Mouse (Mus musculus): Measurements from ENCODE around the gene Farsa. TPM values are rescaled to one million over a fixed set of nuclear protein-coding genes. Genes with fewer than 3 reads are reported as not detected.
A peak's percentile ranks its signal among the peaks of the same experiment; 100 is the strongest.

Gene Farsa
- total and polyA plus RNA-seq, 3 experiments, result 39.6 to 182 (median 152) TPM

DNA sequence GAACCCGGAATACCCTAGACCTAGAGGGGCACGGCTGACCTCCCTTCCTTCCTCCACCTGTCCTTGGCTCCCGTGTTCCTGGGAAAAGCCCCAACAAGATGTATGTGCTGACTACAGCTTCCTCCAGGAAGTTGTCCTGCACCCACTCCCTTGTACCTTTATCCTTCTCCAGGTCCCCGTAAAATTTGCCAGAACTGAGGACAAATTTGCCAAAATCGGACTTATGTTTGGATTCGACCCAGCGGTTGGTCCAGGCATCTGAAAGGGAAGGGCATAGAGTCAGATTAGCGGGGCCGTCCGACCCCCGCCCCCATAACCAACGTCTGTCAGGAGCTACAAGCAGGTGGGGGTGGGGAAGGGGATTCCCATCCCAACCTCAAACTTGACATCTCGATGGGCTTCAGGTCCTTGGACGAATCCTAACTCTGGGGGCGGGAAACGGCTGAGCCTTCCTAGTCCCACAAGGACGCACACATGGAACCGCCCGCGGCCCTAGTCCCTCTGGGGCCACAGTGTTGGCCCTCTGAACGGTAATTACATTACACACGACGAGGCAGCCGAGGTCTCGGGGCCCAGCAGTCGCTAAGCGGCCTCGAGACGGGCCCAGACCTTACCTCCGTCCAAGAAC is 10.6 kb upstream of the Farsa start:
- Histone ChIP-seq H3K27me3 (ENCODE audit: insufficient read depth, low read length) (no peaks in the 10 kb centered on the region), H3K36me3 (replicated peaks) (peaks cover 54% of the 10 kb centered on the region), H3K4me1 (ENCODE audit: insufficient read depth, low read depth, low read length) (peaks cover 51% of the 10 kb centered on the region), H3K9me3 (replicated peaks) (no peaks in the 10 kb centered on the region), H3K4me3 (ENCODE audit: low read depth, low read length) (peak overlapping the region; percentile 91)
- DNase-seq (ENCODE audit: low spot score) (no peak), ATAC-seq (ENCODE audit: extremely low read depth, insufficient number of reproducible peaks, low FRiP score, poor library complexity, severe bottlenecking) (no peak)
- TF ChIP-seq CTCF (IDR thresholded peaks at IDR 0.05; ENCODE audit: low read depth, low read length) (no peak), POLR2AphosphoS5 (IDR thresholded peaks at IDR 0.05; ENCODE audit: insufficient replicate concordance, low read depth, low read length) (no peak; the same call in none of the 2 replicates), GATA2 (IDR thresholded peaks at IDR 0.05; ENCODE audit: borderline replicate concordance, low read depth, low read length) (no peak), GATA1 (IDR thresholded peaks at IDR 0.05; ENCODE audit: borderline replicate concordance, low read length) (no peak), TAL1 (conservative IDR thresholded peaks at IDR 0.05; ENCODE audit: low read depth, low read length) (no peak)

DNA sequence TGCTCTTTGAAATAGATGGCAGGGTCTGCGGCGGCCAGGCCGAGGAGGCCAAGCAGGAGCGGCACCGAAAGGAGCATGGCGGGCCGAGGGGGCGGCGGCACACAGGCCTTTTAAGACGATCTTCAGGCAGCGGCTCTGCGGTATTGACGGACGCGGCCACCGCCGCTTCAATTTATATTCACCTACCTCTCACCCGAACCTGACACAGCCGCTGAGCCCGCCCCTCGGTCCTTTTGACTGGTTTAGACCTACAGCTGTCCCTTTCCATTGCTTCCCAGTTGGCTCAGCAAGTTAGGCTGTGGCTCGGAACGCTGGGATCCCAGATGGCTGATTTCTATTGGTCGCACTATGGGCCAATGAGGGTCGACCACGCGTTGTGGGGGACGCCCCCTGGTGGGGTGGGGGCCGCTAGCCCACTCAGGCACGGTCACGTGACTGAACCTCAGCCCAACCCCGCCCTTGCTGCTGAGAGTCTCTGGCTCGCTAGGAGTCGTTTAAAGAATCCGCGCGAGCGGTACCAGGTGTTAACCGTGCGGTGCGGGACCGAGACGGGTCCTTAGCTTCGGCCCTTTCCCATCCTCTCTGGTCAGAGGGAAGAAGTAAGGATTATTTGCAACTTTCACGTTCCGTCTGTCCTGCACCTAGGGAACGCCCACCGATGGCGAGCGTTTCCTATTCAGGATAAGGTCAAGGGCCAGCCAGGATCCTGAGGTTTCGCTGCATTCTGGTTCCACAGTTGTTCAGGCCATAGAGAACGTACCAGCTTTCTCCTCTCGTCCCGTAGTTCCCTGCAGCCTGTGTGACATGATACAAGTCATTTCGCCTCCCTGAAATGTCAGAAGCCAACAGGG is 9.8 kb upstream of the Farsa start, which contains the start of gene Calr:
Gene Calr, minus strand, starts transcription at position 213 of the 851 bp plus-strand sequence.
- H3K4me3 ChIP-seq (ENCODE audit: low read depth, low read length), result peak within 1 kb of the TSS; percentile 91
- ATAC-seq (ENCODE audit: extremely low read depth, insufficient number of reproducible peaks, low FRiP score, poor library complexity, severe bottlenecking), result peak; percentile 89
- TF ChIP-seq CTCF (IDR thresholded peaks at IDR 0.05; ENCODE audit: low read depth, low read length) (no peak), GATA1 (IDR thresholded peaks at IDR 0.05; ENCODE audit: borderline replicate concordance, low read length) (no peak), POLR2AphosphoS5 (IDR thresholded peaks at IDR 0.05; ENCODE audit: insufficient replicate concordance, low read depth, low read length) (peak; percentile 93)
- no peaks in the 10 kb centered on the region for H3K9me3 ChIP-seq (replicated peaks)
- peaks cover 50% of the 10 kb centered on the region for H3K36me3 ChIP-seq (replicated peaks)
- H3K4me1 ChIP-seq (ENCODE audit: insufficient read depth, low read depth, low read length), result peaks cover 46% of the 10 kb centered on the region
- no peaks in the 10 kb centered on the region for H3K27me3 ChIP-seq (ENCODE audit: insufficient read depth, low read length)
- DNase-seq (ENCODE audit: low spot score), result peak; percentile 97

DNA sequence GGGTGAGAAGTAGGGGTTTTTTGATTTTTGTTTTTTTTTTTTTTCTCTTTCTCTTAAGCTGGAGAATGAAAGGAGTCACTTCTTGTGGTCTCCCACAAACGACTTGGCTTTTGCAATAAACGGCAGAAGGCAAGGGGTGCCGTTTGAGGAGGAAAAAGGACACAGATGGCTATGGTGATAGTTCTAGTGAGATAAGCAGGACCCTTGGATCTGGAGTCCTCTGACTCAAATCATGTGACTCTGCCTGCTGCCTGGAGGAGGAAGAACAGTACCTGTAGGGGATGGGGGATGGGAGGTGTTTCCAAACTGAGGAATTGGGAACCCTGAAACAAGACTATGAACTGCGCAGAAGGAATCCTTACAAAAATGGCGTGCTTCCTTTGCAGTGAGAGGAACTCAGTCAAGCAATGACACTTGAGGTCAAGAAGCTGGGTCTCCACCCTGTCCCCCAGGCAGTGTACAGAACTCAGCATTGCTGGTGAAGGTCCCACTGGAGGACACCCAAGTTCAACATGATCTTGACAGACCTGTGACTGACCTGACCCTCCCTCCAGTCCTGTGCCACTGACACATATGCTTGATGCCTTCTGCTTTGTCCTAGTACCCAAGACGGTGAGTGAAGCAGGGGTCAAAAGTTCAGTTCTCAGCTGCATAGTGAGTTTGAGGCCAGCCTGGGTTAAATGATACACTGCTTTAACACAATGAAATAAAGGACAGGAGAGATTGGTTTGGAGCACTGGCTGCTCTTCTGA is 8.9 kb upstream of the Farsa start:
- Histone ChIP-seq H3K9me3 (replicated peaks) (no peaks in the 10 kb centered on the region), H3K36me3 (replicated peaks) (peaks cover 43% of the 10 kb centered on the region), H3K27me3 (ENCODE audit: insufficient read depth, low read length) (no peaks in the 10 kb centered on the region), H3K4me3 (ENCODE audit: low read depth, low read length) (peak overlapping the region; percentile 91), H3K4me1 (ENCODE audit: insufficient read depth, low read depth, low read length) (peaks cover 41% of the 10 kb centered on the region)
- DNase-seq (ENCODE audit: low spot score), result peak; percentile 78
- peak; percentile 58 for ATAC-seq (ENCODE audit: extremely low read depth, insufficient number of reproducible peaks, low FRiP score, poor library complexity, severe bottlenecking)
- no peak for TF ChIP-seq GATA1 (IDR thresholded peaks at IDR 0.05; ENCODE audit: borderline replicate concordance, low read length)
- TF ChIP-seq TAL1 (conservative IDR thresholded peaks at IDR 0.05; ENCODE audit: low read depth, low read length), result peak; percentile 80

DNA sequence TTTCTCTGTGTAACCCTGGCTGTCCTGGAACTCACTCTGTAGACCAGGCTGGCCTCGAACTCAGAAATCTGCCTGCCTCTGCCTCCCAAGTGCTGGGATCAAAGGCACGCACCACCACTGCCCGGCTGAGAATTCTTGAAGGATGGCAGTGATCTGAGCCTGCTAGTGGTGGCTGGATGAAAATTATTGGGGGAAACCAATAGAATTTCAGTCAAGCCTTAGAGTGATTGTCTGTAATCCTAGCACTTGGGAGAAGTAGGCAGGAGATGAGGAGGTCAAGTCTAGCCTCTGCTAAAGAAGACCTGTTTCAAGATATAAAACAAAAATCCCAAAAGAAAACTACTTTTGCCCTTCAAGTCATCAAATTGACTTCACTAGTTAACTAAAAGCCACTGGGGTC is 355 bp upstream of the Farsa start:
- DNase-seq (ENCODE audit: low spot score) (no peak), ATAC-seq (ENCODE audit: extremely low read depth, insufficient number of reproducible peaks, low FRiP score, poor library complexity, severe bottlenecking) (no peak)
- no peaks in the 10 kb centered on the region for H3K9me3 ChIP-seq (replicated peaks)
- TF ChIP-seq GATA1 (IDR thresholded peaks at IDR 0.05; ENCODE audit: borderline replicate concordance, low read length), result no peak
- TF ChIP-seq CTCF (IDR thresholded peaks at IDR 0.05; ENCODE audit: low read depth, low read length), result no peak
- TF ChIP-seq GATA2 (IDR thresholded peaks at IDR 0.05; ENCODE audit: borderline replicate concordance, low read depth, low read length), result no peak
- TF ChIP-seq POLR2AphosphoS5 (IDR thresholded peaks at IDR 0.05; ENCODE audit: insufficient replicate concordance, low read depth, low read length), result no peak
- TF ChIP-seq TAL1 (conservative IDR thresholded peaks at IDR 0.05; ENCODE audit: low read depth, low read length), result no peak
- no peaks in the 10 kb centered on the region for H3K27me3 ChIP-seq (ENCODE audit: insufficient read depth, low read length)
- H3K4me3 ChIP-seq (ENCODE audit: low read depth, low read length), result peak overlapping the region; percentile 98; the same call in 1 of the 2 replicates
- peaks cover 38% of the 10 kb centered on the region for H3K4me1 ChIP-seq (ENCODE audit: insufficient read depth, low read depth, low read length)
- H3K36me3 ChIP-seq (replicated peaks), result peaks cover 38% of the 10 kb centered on the region

DNA sequence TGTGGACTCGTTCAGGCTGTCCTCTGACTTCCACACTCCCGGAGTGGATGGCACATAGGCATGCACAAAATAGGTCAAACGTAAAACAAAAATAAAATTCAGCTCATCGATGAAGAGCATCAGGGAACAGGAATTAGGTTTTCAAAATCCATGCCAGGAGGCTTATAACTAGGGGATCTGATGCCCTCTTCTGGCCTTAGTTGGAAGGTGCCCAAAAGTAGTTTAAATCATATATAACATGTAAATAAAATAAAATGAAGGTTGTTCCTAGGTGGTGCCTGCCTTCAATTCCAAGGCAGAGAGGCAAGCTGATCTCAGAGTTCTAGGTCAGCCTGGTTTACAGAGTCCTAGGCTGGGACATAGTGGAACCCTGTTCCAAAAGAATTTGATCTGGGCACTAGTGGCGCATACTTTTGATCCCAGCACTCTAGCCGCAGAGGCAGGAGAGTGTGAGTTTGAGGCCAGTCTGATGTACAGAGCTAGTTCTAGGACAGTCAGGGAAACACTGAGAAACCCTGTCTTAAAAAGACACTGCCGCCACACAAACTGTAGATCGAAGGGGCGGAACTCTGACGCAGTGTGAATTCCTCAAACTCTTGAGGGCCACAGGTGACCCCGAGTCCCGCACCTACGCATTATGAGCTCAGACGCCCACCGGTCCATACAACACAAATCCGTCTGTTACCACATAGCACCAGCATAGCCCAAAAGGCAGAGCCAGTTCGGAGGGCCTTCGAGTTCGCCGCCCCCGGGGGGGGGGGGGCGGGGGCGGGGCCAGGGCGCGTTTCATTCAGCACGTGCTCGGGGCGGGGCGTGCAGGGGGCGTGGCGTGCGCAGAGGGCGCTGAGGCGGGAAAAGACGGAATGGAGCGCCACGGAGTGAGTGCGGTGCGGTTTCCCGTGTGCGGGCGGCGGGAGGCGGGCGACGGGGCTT is 14.9 kb downstream of the Farsa start, which contains the start of gene Syce2:
Gene Syce2, plus strand, starts transcription at position 736 of the 933 bp plus-strand sequence.
- peak within 1 kb of the TSS; percentile 73 for H3K4me3 ChIP-seq (ENCODE audit: low read depth, low read length)
- H3K4me1 ChIP-seq (ENCODE audit: insufficient read depth, low read depth, low read length), result peaks cover 69% of the 10 kb centered on the region
- DNase-seq (ENCODE audit: low spot score) (peak; percentile 52), ATAC-seq (ENCODE audit: extremely low read depth, insufficient number of reproducible peaks, low FRiP score, poor library complexity, severe bottlenecking) (peak; percentile 30; the same call in 1 of the 2 replicates)
- peaks cover 79% of the 10 kb centered on the region for H3K36me3 ChIP-seq (replicated peaks)
- no peaks in the 10 kb centered on the region for H3K9me3 ChIP-seq (replicated peaks)
- H3K27me3 ChIP-seq (ENCODE audit: insufficient read depth, low read length), result no peaks in the 10 kb centered on the region
- TF ChIP-seq POLR2AphosphoS5 (IDR thresholded peaks at IDR 0.05; ENCODE audit: insufficient replicate concordance, low read depth, low read length) (no peak; the same call in 1 of the 2 replicates), TAL1 (conservative IDR thresholded peaks at IDR 0.05; ENCODE audit: low read depth, low read length) (no peak), CTCF (IDR thresholded peaks at IDR 0.05; ENCODE audit: low read depth, low read length) (no peak), GATA1 (IDR thresholded peaks at IDR 0.05; ENCODE audit: borderline replicate concordance, low read length) (no peak), GATA2 (IDR thresholded peaks at IDR 0.05; ENCODE audit: borderline replicate concordance, low read depth, low read length) (no peak)
